Mouse (Mus musculus) hindbrain, embryonic 12.5 days (tissue): ENCODE data around the gene Ldlrad3. TPM values are rescaled to one million over a fixed set of nuclear protein-coding genes. Genes with fewer than 3 reads are reported as not detected.

Source experiments
- ATAC-seq: fragments of 200-750 bp; cut with Nextera tagmentation; 2 replicates; pipeline ENCODE4 v1.8.0; 2017; ENCODE audit warnings: moderate TSS enrichment; ENCODE audit not compliant: low FRiP score
- H3K27ac ChIP-seq: fragments of 300-500 bp; sonication (generic); 2 replicates; pipeline ENCODE4 v1.5.1; 2016; ENCODE audit warnings: mild to moderate bottlenecking
- H3K27me3 ChIP-seq: fragments of 300-500 bp; sonication (generic); 2 replicates; pipeline ENCODE4 v1.6.1; 2016; ENCODE audit warnings: mild to moderate bottlenecking
- H3K36me3 ChIP-seq: fragments of 300-500 bp; sonication (generic); 2 replicates; pipeline ENCODE4 v1.6.1; 2016; ENCODE audit warnings: mild to moderate bottlenecking
- H3K4me1 ChIP-seq: fragments of 300-500 bp; sonication (generic); 2 replicates; pipeline ENCODE4 v1.6.1; 2016
- H3K4me2 ChIP-seq: fragments of 300-500 bp; sonication (generic); replicated peaks from 2 replicates; pipeline ENCODE4 v1.6.1; 2016; ENCODE audit warnings: mild to moderate bottlenecking
- H3K4me3 ChIP-seq: fragments of 300-500 bp; sonication (generic); 2 replicates; pipeline ENCODE4 v1.5.1; 2016; ENCODE audit warnings: mild to moderate bottlenecking
- H3K9ac ChIP-seq: fragments of 300-500 bp; sonication (generic); 2 replicates; pipeline ENCODE4 v1.6.1; 2016; ENCODE audit warnings: mild to moderate bottlenecking, moderate library complexity
- H3K9me3 ChIP-seq: fragments of 300-500 bp; sonication (generic); replicated peaks from 2 replicates; pipeline ENCODE4 v1.6.1; 2016; ENCODE audit warnings: mild to moderate bottlenecking
- WGBS: fragments of 180-500 bp; shearing (Covaris S2); methylation state at CpG from one replicate; pipeline ENCODE4 v1.1.7; 2016; 5-methylcytosine and 5-hydroxymethylcytosine counted together
- polyA plus RNA-seq: library from polyadenylated mRNA; unstranded; fragments of >200 nt; fragmentation: Nextera tagmentation; extraction: Ambion mirVana; gene quantifications from 2 replicates; pipeline ENCODE4 v1.2.1, GENCODE M21; 2016

Ldlrad3 gene
- polyA plus RNA-seq = 54.9 and 58.4 TPM in 2 replicates

DNA sequence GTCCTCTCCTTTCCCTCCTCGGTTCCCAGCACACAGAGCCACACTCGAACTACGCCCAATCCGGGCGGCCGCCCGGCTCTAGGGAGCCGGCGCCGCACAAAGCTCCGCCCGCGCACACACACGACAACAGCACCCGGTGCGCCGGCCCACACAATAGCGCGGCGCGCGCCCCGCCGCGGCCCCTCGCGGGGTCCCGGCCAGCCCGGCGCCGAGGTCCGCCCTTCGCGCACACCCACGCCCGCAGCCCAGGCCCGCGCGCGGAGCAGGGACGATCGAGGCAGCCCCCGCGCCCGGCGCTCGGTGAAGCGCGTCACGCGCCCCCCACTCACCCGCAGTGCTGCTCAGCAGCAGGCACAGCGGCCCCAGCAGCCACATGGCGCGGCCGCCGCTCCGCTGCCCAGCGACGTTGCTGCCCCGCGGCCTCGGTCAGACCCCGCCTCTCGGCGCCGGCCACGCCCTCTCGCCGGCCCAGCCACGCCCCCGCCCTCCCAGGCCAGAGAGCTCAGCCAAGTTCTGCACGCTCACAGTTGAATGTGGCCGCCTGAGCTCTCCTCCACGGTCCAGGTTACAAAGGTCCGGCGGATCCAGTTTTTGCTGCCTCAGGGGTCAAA is at the start of gene Ldlrad3:
Ldlrad3 (minus strand) TSS at position 435 of the 611 bp plus-strand sequence.
- H3K9me3 ChIP-seq = no peaks in the 10 kb centered on the region
- peaks cover 30% of the 10 kb centered on the region for H3K4me1 ChIP-seq
- ATAC-seq = peak; percentile 95
- H3K4me2 ChIP-seq = peak within 1 kb of the TSS; percentile 69
- H3K27me3 ChIP-seq = no peaks in the 10 kb centered on the region
- peak within 1 kb of the TSS; percentile 87 for H3K9ac ChIP-seq
- peak within 1 kb of the TSS; percentile 78 for H3K4me3 ChIP-seq
- H3K36me3 ChIP-seq = no peaks in the 10 kb centered on the region
- under 1% methylated on average over 77 of the region's 77 CpGs for WGBS
- peak within 1 kb of the TSS; percentile 92 for H3K27ac ChIP-seq

DNA sequence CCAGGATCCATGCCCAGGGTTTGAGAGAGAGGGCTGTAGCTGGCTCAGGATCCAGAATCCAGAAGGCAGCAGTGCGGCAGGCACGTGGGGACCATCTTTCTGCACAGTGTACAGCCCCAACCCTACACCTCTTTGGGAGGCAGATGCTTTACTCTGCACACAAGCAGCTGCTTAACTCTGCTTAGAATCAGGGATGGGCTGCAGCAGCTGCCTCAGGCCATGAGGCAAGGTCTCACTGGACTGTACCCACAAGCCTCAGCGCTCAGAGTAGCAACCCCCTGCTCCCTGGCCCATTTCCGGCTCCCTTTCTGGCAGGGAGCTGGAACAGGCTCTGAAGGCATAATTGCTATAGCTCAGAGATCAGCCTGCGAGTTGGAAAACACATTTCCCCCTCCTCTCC is 45.3 kb upstream of the Ldlrad3 start:
- Histone ChIP-seq H3K27ac (peak overlapping the region; percentile 60), H3K36me3 (no peaks in the 10 kb centered on the region), H3K9me3 (no peaks in the 10 kb centered on the region), H3K9ac (no peak overlapping the region), H3K4me1 (peaks cover 12% of the 10 kb centered on the region), H3K27me3 (no peaks in the 10 kb centered on the region), H3K4me2 (no peak overlapping the region), H3K4me3 (no peak overlapping the region)
- ATAC-seq = peak; percentile 71; the same call in 1 of the 2 replicates
- WGBS = 51% methylated on average over 5 of the region's 5 CpGs

DNA sequence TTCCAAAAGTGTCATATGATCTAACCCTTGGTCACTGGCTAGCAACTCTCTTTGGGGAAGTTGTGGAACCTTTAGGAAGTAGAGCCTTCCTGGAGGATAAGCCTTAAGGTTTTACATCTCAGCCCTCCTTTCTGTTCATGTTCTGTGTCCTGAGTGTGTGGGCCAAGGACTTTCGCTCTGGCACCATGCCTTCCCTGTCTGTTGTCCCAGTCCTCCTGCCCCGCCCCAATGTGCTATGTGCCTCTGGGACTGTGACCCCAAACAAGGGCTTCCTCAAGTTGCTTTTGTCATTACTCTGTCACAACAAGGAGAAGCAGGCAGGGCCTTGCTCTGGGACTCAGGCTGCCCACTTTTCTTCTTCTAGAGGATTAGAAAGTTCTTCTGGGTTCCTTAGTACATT is 42.9 kb upstream of the Ldlrad3 start:
- no peak overlapping the region for H3K27ac ChIP-seq
- WGBS = 93% methylated on average over 2 of the region's 2 CpGs
- H3K4me1 ChIP-seq = peaks cover 12% of the 10 kb centered on the region
- H3K36me3 ChIP-seq = no peaks in the 10 kb centered on the region
- H3K27me3 ChIP-seq = no peaks in the 10 kb centered on the region
- no peak overlapping the region for H3K9ac ChIP-seq
- H3K4me2 ChIP-seq = no peak overlapping the region
- no peaks in the 10 kb centered on the region for H3K9me3 ChIP-seq
- H3K4me3 ChIP-seq = no peak overlapping the region
- ATAC-seq = no peak

DNA sequence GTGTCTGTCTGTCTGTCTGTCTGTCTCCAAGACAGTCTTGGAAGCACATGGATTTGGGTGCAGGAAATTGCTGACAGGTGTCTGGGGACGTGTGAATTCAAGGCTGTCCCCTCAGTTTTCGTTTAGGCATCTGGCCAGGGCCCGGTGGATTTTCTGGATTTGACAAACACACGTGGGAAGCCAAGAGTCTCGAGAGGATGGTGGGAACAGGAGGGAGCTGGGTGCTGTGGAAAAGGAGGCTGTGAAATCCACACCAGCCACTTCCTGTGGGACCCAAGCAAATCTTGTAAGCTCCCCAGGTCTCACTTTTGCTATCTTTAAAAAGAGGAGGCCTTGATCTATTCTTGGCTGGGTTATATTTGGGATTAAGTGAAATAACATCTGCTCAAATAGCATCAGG is 42.1 kb upstream of the Ldlrad3 start:
- Histone ChIP-seq H3K4me3 (no peak overlapping the region), H3K9ac (no peak overlapping the region), H3K9me3 (no peaks in the 10 kb centered on the region), H3K4me1 (peaks cover 19% of the 10 kb centered on the region), H3K27ac (no peak overlapping the region), H3K4me2 (no peak overlapping the region), H3K36me3 (no peaks in the 10 kb centered on the region), H3K27me3 (no peaks in the 10 kb centered on the region)
- ATAC-seq = no peak
- 85% methylated on average over 5 of the region's 5 CpGs for WGBS

DNA sequence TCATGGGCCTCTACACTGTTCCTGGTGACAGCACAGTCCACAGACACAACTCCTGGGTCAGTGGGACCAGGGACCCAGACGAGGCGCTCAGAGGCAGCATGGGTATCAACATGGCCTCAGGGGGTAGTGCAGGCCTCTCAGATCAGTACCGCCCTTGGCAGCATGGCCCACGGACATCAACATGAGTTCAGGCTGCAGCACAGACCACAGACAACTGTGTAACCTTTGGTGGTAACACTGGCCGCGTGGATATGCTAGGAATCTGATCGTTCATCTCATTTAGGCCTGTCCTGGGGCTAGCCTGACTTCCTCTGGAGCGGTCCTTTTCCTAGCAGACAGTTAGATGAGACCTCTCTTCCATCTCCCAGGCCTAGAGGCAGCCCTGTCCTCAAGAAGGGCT is 41.7 kb upstream of the Ldlrad3 start:
- H3K4me3 ChIP-seq = no peak overlapping the region
- 86% methylated on average over 8 of the region's 8 CpGs for WGBS
- H3K27ac ChIP-seq = no peak overlapping the region
- ATAC-seq = no peak
- H3K4me1 ChIP-seq = peaks cover 24% of the 10 kb centered on the region
- no peak overlapping the region for H3K9ac ChIP-seq
- no peaks in the 10 kb centered on the region for H3K9me3 ChIP-seq
- H3K36me3 ChIP-seq = no peaks in the 10 kb centered on the region
- H3K4me2 ChIP-seq = no peak overlapping the region
- peaks cover under 1% of the 10 kb centered on the region; the same call in 1 of the 2 replicates for H3K27me3 ChIP-seq

DNA sequence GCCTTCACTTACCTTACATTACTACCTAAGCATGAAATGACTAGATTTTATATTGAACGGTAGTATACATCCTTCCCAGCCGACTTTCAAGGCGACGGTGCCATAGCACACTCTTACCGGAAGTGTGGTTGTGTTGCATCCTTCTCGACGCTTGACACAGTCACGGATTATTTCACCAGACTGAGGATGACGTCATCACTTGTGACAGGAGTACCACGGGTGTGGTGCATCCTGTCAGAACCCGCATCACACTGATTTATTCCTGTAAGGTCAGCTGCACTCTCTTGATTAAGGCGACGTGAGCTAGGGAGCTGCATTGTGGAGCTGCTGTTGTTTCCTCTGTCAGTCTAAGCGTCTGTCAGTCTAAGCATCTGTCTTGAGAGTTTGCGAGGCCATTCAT is 40.1 kb upstream of the Ldlrad3 start:
- WGBS = 70% methylated on average over 15 of the region's 15 CpGs
- Histone ChIP-seq H3K4me2 (no peak overlapping the region), H3K27me3 (peaks cover 3% of the 10 kb centered on the region; the same call in 1 of the 2 replicates), H3K27ac (no peak overlapping the region), H3K9ac (no peak overlapping the region), H3K9me3 (no peaks in the 10 kb centered on the region), H3K4me1 (peaks cover 20% of the 10 kb centered on the region), H3K4me3 (no peak overlapping the region), H3K36me3 (no peaks in the 10 kb centered on the region)
- no peak for ATAC-seq

DNA sequence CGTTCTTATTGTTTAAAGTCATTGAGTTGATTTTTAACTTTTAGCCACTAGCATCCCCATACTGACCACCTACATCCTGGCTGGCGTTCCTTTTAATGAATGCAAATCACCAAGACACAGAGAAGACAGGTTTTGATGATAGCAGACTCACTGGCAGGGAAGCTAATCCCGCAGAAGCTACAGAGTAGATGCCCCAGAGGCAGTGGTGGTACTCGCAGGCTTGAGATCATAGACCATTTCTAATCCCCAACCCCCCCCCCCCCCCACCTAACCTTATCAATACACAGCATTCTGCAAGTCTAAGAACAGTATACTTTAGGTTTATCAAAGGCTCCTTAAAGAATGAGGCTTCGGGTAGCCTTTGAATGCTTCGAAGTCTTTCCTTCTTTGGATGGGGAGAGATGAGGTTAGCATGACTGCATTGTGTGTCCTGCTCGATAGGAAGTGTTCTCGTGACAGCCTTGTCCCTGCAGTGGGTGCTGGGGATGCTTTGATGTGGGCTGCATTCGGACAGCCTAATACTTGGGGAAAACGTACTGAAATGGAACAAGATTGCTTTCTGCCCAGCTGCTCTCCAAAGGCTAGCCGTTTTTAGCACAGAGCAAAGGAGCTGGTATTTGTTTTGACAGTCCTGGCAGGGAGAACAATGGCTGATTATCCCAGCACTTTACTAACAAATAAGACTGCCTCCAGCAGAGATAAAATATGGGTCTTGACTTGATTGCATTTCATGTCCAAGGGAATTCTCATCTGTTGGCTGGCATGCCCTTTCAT is 37.4 kb upstream of the Ldlrad3 start:
- Histone ChIP-seq H3K4me3 (no peak overlapping the region), H3K36me3 (no peaks in the 10 kb centered on the region), H3K9me3 (no peaks in the 10 kb centered on the region), H3K27me3 (peaks cover 3% of the 10 kb centered on the region; the same call in 1 of the 2 replicates), H3K9ac (no peak overlapping the region), H3K4me2 (peak overlapping the region; percentile 23; the same call in 1 of the 2 replicates), H3K27ac (peak overlapping the region; percentile 67; the same call in 1 of the 2 replicates), H3K4me1 (peaks cover 15% of the 10 kb centered on the region)
- 9% methylated on average over 11 of the region's 11 CpGs for WGBS
- ATAC-seq = peak; percentile 65; the same call in 1 of the 2 replicates

DNA sequence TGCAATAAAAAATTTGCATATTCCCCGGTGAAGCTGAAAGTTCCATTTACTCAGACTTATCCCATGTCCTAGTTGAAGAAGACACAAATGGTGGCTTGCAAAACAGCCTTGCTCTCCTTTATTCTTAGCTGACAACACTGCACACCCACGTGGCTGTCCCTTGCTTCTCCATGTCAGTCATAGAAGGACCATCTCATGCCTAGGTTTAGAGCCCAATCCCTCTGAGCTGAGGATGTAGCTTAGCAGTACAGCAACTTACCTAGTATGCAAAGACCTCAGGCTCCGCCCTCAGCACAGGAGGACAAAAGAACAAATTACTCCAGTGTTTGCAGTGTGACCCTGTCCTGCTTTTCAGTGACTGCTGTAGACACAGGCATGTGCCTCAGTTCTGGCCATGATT is 36.6 kb upstream of the Ldlrad3 start:
- no peaks in the 10 kb centered on the region for H3K9me3 ChIP-seq
- no peak overlapping the region for H3K4me2 ChIP-seq
- no peak overlapping the region for H3K4me3 ChIP-seq
- peaks cover 3% of the 10 kb centered on the region; the same call in 1 of the 2 replicates for H3K27me3 ChIP-seq
- 60% methylated on average over 3 of the region's 3 CpGs for whole genome bisulfite sequencing
- peak; percentile 15; the same call in 1 of the 2 replicates for ATAC-seq
- H3K27ac ChIP-seq = no peak overlapping the region
- no peaks in the 10 kb centered on the region for H3K36me3 ChIP-seq
- H3K4me1 ChIP-seq = peaks cover 15% of the 10 kb centered on the region
- no peak overlapping the region for H3K9ac ChIP-seq

DNA sequence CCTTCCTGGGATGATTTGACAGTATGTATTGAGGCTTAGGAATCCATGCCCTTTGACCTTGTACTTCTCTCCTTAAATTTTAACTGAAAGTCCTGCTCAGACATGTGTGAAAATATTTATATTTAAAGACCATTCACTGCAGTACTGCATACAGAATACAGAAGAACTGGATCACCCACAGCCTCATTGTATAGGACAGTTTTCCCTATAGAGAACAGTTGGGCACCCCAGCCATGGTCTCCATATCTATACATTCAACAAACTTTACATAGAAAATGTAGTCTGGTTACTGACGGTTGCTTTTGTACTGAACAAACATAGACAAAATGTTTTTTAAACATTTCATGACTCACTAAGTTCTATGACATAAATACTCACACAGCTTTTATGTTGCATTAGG is 30.6 kb upstream of the Ldlrad3 start:
- Histone ChIP-seq H3K4me1 (no peaks in the 10 kb centered on the region), H3K27ac (no peak overlapping the region), H3K9ac (no peak overlapping the region), H3K4me2 (no peak overlapping the region), H3K27me3 (no peaks in the 10 kb centered on the region), H3K36me3 (no peaks in the 10 kb centered on the region), H3K9me3 (no peaks in the 10 kb centered on the region), H3K4me3 (no peak overlapping the region)
- 92% methylated on average over 1 of the region's 1 CpGs for WGBS
- no peak for ATAC-seq

DNA sequence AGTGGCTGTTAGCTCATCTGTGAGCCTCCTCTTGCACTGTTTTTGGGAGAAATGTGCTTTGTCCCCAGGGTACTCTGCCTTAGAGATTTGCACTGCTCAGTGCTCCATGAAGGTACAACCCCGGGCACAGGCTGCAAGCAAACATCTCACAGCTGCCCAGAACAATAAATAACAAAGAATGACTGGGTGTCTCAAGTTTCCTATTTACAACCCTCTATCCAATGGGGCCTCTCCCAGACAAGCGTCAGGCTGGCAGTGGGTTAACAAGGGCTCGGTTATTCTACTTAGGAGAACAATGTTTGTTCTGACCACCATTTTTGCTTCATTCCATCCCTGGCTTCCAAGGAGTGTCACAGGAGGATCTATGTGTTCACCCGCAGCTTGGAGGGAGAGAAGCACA is 25.9 kb upstream of the Ldlrad3 start:
- no peak for ATAC-seq
- H3K27ac ChIP-seq = no peak overlapping the region

DNA sequence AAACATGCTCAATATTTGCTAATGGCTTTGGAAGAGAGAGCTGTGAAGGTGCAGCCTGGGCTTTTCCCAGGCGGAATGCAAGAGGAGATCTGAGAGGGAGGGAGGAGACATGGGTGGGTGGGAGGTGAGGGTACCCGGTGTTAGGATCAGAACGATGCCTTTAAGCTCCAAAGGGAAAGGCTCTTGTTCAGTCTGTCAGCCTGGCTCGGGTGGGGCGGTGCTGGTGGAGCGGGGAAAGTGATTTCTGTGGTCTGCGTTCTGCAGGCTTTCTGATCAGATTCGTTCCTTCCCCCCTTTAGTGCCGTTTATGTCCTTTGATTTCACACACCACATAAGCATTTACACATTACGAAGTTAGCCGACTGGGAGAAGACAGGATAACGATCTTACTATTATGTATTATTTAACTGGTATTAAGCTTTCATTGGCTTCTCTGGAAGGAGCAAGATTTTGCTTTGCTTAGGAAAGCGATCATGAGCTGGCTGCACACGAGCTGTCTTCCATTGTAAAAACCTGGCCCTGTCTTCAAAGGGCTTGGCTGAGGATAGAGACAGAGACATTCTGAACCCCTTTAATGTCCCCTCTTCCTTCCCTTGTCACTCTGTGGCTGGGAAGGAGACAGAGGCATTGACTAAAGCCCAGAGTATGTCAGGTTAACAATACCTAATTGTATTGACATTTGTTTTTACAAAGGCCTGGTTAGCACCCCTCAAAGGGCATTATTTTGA is 19.7 kb upstream of the Ldlrad3 start:
- H3K27ac ChIP-seq = peak overlapping the region; percentile 55
- H3K4me1 ChIP-seq = peaks cover 13% of the 10 kb centered on the region
- 9% methylated on average over 14 of the region's 14 CpGs for WGBS
- no peak for ATAC-seq
- H3K9ac ChIP-seq = peak overlapping the region; percentile 51; the same call in 1 of the 2 replicates
- H3K4me3 ChIP-seq = no peak overlapping the region
- no peaks in the 10 kb centered on the region for H3K9me3 ChIP-seq
- peak overlapping the region; percentile 41 for H3K4me2 ChIP-seq
- H3K36me3 ChIP-seq = no peaks in the 10 kb centered on the region
- H3K27me3 ChIP-seq = no peaks in the 10 kb centered on the region

More for the DNA sequence above, 25.9 kb upstream of the Ldlrad3 start:
- 20% methylated on average over 4 of the region's 4 CpGs for WGBS
- Histone ChIP-seq H3K27me3 (no peaks in the 10 kb centered on the region), H3K4me3 (no peak overlapping the region), H3K9me3 (no peaks in the 10 kb centered on the region), H3K4me2 (no peak overlapping the region), H3K9ac (no peak overlapping the region), H3K36me3 (no peaks in the 10 kb centered on the region), H3K4me1 (no peaks in the 10 kb centered on the region)

DNA sequence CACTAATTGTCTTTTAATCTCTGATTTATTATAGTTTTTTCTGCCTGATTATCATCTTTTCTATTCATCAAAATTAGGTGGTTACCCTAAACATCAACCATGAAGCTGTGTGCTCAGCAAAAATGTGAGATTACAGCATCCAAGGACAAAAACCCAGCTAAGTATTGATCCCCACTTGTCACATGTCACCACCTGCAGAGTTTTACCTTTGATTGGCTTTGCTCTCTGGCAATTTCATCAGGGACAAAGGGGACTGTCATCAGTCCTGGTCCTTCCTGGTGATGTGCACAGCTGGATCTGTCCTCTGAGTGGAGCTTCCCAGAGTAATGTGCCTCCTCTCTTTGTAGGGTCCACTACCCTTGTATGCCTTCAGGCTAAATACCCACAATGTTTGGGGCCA is 17.3 kb upstream of the Ldlrad3 start:
- Histone ChIP-seq H3K9me3 (no peaks in the 10 kb centered on the region), H3K4me2 (no peak overlapping the region), H3K4me1 (peaks cover 13% of the 10 kb centered on the region), H3K27me3 (no peaks in the 10 kb centered on the region), H3K36me3 (no peaks in the 10 kb centered on the region), H3K27ac (no peak overlapping the region), H3K4me3 (no peak overlapping the region), H3K9ac (no peak overlapping the region)
- no peak for ATAC-seq
